Mouse (Mus musculus) liver, embryonic 16.5 days (tissue): ENCODE data around the gene Anapc11. TPM values are rescaled to one million over a fixed set of nuclear protein-coding genes. Genes with fewer than 3 reads are reported as not detected.

Experiments used
- ATAC-seq: fragments of 200-750 bp; cut with Nextera tagmentation; 2 replicates; pipeline ENCODE4 v1.8.0; 2017; ENCODE audit warnings: low read depth, mild to moderate bottlenecking, moderate number of reproducible peaks, moderate library complexity
- H3K27ac ChIP-seq: fragments of 300-500 bp; sonication (generic); 2 replicates; pipeline ENCODE4 v1.5.1; 2014; ENCODE audit warnings: mild to moderate bottlenecking, low read length
- H3K27me3 ChIP-seq: fragments of 300-500 bp; sonication (generic); 2 replicates; pipeline ENCODE4 v1.6.1; 2014; ENCODE audit warnings: low read depth, low read length, mixed read lengths; ENCODE audit not compliant: control insufficient read depth, insufficient read depth
- H3K36me3 ChIP-seq: fragments of 300-500 bp; sonication (generic); 2 replicates; pipeline ENCODE4 v1.6.1; 2014; ENCODE audit warnings: mild to moderate bottlenecking; ENCODE audit not compliant: control insufficient read depth, insufficient read depth
- H3K4me1 ChIP-seq: fragments of 300-500 bp; sonication (generic); 2 replicates; pipeline ENCODE4 v1.6.1; 2014; ENCODE audit warnings: low read depth, low read length, mixed read lengths; ENCODE audit not compliant: control insufficient read depth
- H3K4me2 ChIP-seq: fragments of 300-500 bp; sonication (generic); 2 replicates; pipeline ENCODE4 v1.6.1; 2014; ENCODE audit warnings: low read depth, low read length, mixed read lengths
- H3K4me3 ChIP-seq: fragments of 300-500 bp; sonication (generic); 2 replicates; pipeline ENCODE4 v1.5.1; 2014; ENCODE audit warnings: low read depth, mild to moderate bottlenecking, low read length
- H3K9ac ChIP-seq: fragments of 300-500 bp; sonication (generic); 2 replicates; pipeline ENCODE4 v1.6.1; 2014; ENCODE audit warnings: low read depth, low read length
- H3K9me3 ChIP-seq: fragments of 300-500 bp; sonication (generic); replicated peaks from 2 replicates; pipeline ENCODE4 v1.6.1; 2016; ENCODE audit warnings: low read length; ENCODE audit not compliant: control insufficient read depth
- WGBS: fragments of 180-500 bp; shearing (Covaris S2); extraction: QIAGEN DNeasy Blood & Tissue Kit; methylation state at CpG from one replicate; pipeline ENCODE4 v1.1.7; 2014; ENCODE audit not compliant: insufficient replicate concordance; 5-methylcytosine and 5-hydroxymethylcytosine counted together
- microRNA-seq: library from miRNA; unstranded; fragments of <30 nt; microRNA quantifications from one replicate; pipeline ENCODE4, GENCODE M21; 2016
- polyA plus RNA-seq: library from polyadenylated mRNA; unstranded; fragments of >200 nt; fragmentation: Nextera tagmentation; extraction: Ambion mirVana; gene quantifications from 2 replicates; pipeline ENCODE4 v1.2.1, GENCODE M21; 2015

The Anapc11 gene
- polyA plus RNA-seq, 1 experiment from 2014 or later: 67.8 TPM

DNA sequence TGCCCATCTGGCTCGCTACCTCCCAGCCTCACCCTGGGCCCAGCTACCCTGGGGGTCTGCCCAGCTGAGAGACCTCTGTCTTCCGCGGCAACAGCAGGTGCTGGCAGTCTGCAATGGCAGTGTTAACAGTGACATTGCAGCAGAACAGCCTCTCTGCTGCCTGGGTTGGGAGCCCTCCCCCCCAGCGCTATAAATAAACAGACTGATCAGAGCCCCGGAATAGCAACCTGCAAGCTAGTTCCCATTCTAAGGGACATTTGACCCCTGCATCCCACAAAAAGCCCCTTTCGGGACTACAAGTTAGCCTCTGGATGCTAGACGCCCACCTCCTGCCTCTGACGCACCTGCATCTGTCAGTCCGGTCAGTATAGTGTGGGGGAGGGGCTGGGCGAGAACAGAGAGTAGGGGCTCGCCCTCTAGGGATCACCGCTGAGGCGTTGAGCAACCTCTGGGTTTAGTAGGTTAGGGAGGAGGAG lies 49.8 kb downstream of the Anapc11 start, which contains the start of gene Myadml2:
TSS of gene Myadml2 (minus strand) at position 158 of the 476 bp plus-strand sequence.
- H3K27ac ChIP-seq: no peak within 1 kb of the TSS
- H3K4me2 ChIP-seq: peak within 1 kb of the TSS; percentile 45
- no peaks in the 10 kb centered on the region for H3K36me3 ChIP-seq
- WGBS: 7% methylated on average over 13 of the region's 13 CpGs
- no peak for ATAC-seq
- peaks cover 12% of the 10 kb centered on the region for H3K4me1 ChIP-seq
- H3K27me3 ChIP-seq: peaks cover 5% of the 10 kb centered on the region
- peak within 1 kb of the TSS; percentile 32 for H3K4me3 ChIP-seq
- H3K9me3 ChIP-seq: no peaks in the 10 kb centered on the region
- H3K9ac ChIP-seq: 0 out of 2 replicates have a peak within 1 kb of the TSS, but pooled peaks have one; percentile 25

DNA sequence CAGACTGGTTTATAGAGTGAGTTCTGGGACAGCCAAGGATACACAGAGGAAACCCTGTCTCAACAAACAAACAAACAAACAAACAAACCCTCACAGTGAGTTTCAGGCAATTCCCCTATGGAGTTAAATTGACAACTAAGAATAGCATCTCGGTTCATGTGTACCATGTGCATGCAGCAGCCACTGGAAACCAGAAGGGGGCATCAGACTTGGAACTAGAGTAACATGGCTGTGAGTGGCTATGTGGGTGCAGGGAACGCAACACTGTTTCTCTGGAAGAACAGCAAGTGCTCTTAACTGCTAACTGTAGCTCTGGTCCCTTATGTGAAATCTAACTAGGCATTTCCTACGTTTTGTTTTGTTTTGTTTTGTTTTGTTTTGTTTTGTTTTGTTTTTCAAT lies 53.7 kb downstream of the Anapc11 start:
- H3K9me3 ChIP-seq: no peaks in the 10 kb centered on the region
- ATAC-seq: no peak
- H3K36me3 ChIP-seq: no peaks in the 10 kb centered on the region
- H3K4me2 ChIP-seq: no peak overlapping the region
- H3K4me1 ChIP-seq: peaks cover 5% of the 10 kb centered on the region
- H3K4me3 ChIP-seq: no peak overlapping the region
- 61% methylated on average over 3 of the region's 3 CpGs for WGBS
- H3K9ac ChIP-seq: no peak overlapping the region
- H3K27ac ChIP-seq: no peak overlapping the region
- peaks cover 11% of the 10 kb centered on the region for H3K27me3 ChIP-seq

DNA sequence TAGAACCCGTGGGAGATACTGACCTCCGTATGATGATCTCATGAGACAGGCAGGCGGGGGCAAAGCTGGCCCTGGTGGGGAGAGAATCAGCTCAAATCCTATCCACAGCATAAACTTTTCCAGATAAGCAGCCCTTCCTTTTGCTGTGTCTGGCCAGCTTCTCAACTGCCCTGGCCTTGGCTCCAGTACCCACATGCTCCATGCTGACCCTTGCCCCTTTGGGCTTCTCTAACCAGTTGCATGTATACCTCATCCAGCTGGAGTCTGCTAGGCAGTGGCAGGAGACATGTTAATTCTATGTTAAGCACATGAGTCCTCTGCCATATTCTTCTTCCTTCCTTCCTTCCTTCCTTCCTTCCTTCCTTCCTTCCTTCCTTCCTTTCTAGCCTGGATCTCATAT lies 56.5 kb downstream of the Anapc11 start:
- WGBS: 43% methylated on average over 3 of the region's 3 CpGs
- no peak overlapping the region for H3K9ac ChIP-seq

GRCm38 (mm10) chr11:120657301-120657700 lies 59.1 kb downstream of the Anapc11 start:
- no peak overlapping the region for H3K9ac ChIP-seq
- no peak overlapping the region for H3K27ac ChIP-seq
- no peak for ATAC-seq
- 71% methylated on average over 4 of the region's 4 CpGs for WGBS
- H3K4me3 ChIP-seq: no peak overlapping the region
- no peak overlapping the region for H3K4me2 ChIP-seq
- H3K9me3 ChIP-seq: no peaks in the 10 kb centered on the region
- H3K4me1 ChIP-seq: peaks cover 13% of the 10 kb centered on the region
- H3K36me3 ChIP-seq: no peaks in the 10 kb centered on the region
- H3K27me3 ChIP-seq: peaks cover 56% of the 10 kb centered on the region

More for the DNA sequence above, 56.5 kb downstream of the Anapc11 start:
- ATAC-seq: no peak
- H3K27me3 ChIP-seq: peaks cover 30% of the 10 kb centered on the region
- H3K36me3 ChIP-seq: no peaks in the 10 kb centered on the region
- peaks cover under 1% of the 10 kb centered on the region; the same call in 1 of the 2 replicates for H3K4me1 ChIP-seq
- no peaks in the 10 kb centered on the region for H3K9me3 ChIP-seq
- H3K4me2 ChIP-seq: no peak overlapping the region
- no peak overlapping the region for H3K4me3 ChIP-seq
- H3K27ac ChIP-seq: no peak overlapping the region

Small RNA genes lying within 50 kb of the gene (microRNA-seq; reads per million reads assigned to microRNA genes)
- gene Mir6936: 4.9 reads per million, percentile 16 among the genes with 10 or more reads in this experiment

Other genes with a start within 250 kb of the Anapc11 start
- 531 and 545 TPM in 2 replicates for gene Actg1, start 249.9 kb upstream of the Anapc11 start, polyA plus RNA-seq
- not detected in 2 replicates for gene Fscn2, start 236.9 kb upstream of the Anapc11 start, polyA plus RNA-seq
- 6.0 and 6.5 TPM in 2 replicates for gene Faap100, start 219.7 kb upstream of the Anapc11 start, polyA plus RNA-seq
- 18.5 and 19.0 TPM in 2 replicates for gene Nploc4, start 160.7 kb upstream of the Anapc11 start, polyA plus RNA-seq
- not detected in 2 replicates for gene Tspan10, start 155.8 kb upstream of the Anapc11 start, polyA plus RNA-seq
- gene Pde6g, start 144.9 kb upstream of the Anapc11 start, polyA plus RNA-seq: 0.09 and 0.13 TPM in 2 replicates
- gene Oxld1, start 140.4 kb upstream of the Anapc11 start, polyA plus RNA-seq: 9.1 and 9.3 TPM in 2 replicates
- 15.0 and 15.2 TPM in 2 replicates for gene Ccdc137, start 140.3 kb upstream of the Anapc11 start, polyA plus RNA-seq
- gene Arl16, start 130.8 kb upstream of the Anapc11 start, polyA plus RNA-seq: 12.4 and 12.5 TPM in 2 replicates
- gene Mrpl12, start 113.8 kb upstream of the Anapc11 start, polyA plus RNA-seq: 81.5 and 83.1 TPM in 2 replicates
- gene Slc25a10, start 106.6 kb upstream of the Anapc11 start, polyA plus RNA-seq: 37.0 and 38.9 TPM in 2 replicates
- 18.7 and 20.7 TPM in 2 replicates for gene Gcgr, start 67.7 kb upstream of the Anapc11 start, polyA plus RNA-seq
- 38.5 and 39.1 TPM in 2 replicates for gene Mcrip1, start 48.7 kb upstream of the Anapc11 start, polyA plus RNA-seq
- 0.20 and 1.2 TPM in 2 replicates for gene Ppp1r27, start 47.3 kb upstream of the Anapc11 start, polyA plus RNA-seq
- gene P4hb, start 25.2 kb upstream of the Anapc11 start, polyA plus RNA-seq: 793 and 897 TPM in 2 replicates
- gene Arhgdia, start 16.8 kb upstream of the Anapc11 start, polyA plus RNA-seq: 201 and 205 TPM in 2 replicates
- gene Alyref, start 56 bp upstream of the Anapc11 start, polyA plus RNA-seq: 52.4 and 87.2 TPM in 2 replicates
- 16.2 and 16.4 TPM in 2 replicates for gene Npb, start 10.1 kb downstream of the Anapc11 start, polyA plus RNA-seq
- 158 and 184 TPM in 2 replicates for gene Pcyt2, start 19.5 kb downstream of the Anapc11 start, polyA plus RNA-seq
- 27.3 and 28.0 TPM in 2 replicates for gene Sirt7, start 26.8 kb downstream of the Anapc11 start, polyA plus RNA-seq
- 29.4 and 30.9 TPM in 2 replicates for gene Mafg, start 35.2 kb downstream of the Anapc11 start, polyA plus RNA-seq
- gene Pycr1, start 45.3 kb downstream of the Anapc11 start, polyA plus RNA-seq: 4.8 and 5.1 TPM in 2 replicates
- gene Myadml2, start 49.7 kb downstream of the Anapc11 start, polyA plus RNA-seq: 0.58 and 0.61 TPM in 2 replicates
- gene Notum, start 62.8 kb downstream of the Anapc11 start, polyA plus RNA-seq: 0.15 and 0.20 TPM in 2 replicates
- gene Aspscr1, start 74.6 kb downstream of the Anapc11 start, polyA plus RNA-seq: 44.6 and 44.7 TPM in 2 replicates
- 78.1 and 87.1 TPM in 2 replicates for gene Cenpx, start 115.3 kb downstream of the Anapc11 start, polyA plus RNA-seq
- gene Lrrc45, start 115.5 kb downstream of the Anapc11 start, polyA plus RNA-seq: 9.0 and 9.7 TPM in 2 replicates
- gene Rac3, start 123.0 kb downstream of the Anapc11 start, polyA plus RNA-seq: 0.77 and 0.80 TPM in 2 replicates
- 23.4 and 27.9 TPM in 2 replicates for gene Dcxr, start 128.9 kb downstream of the Anapc11 start, polyA plus RNA-seq
- 0.31 TPM in 1 of 2 replicates, not detected in the other for gene Cbr2, start 133.7 kb downstream of the Anapc11 start, polyA plus RNA-seq
- gene Hmga1b, start 164.4 kb downstream of the Anapc11 start, polyA plus RNA-seq: 1.5 and 1.6 TPM in 2 replicates
- 8.6 and 11.5 TPM in 2 replicates for gene Rfng, start 185.8 kb downstream of the Anapc11 start, polyA plus RNA-seq
- 61.6 and 64.7 TPM in 2 replicates for gene Gps1, start 185.9 kb downstream of the Anapc11 start, polyA plus RNA-seq
- gene Dus1l, start 198.0 kb downstream of the Anapc11 start, polyA plus RNA-seq: 51.4 and 51.6 TPM in 2 replicates
- 20.3 and 24.2 TPM in 2 replicates for gene Fasn, start 226.1 kb downstream of the Anapc11 start, polyA plus RNA-seq